Mouse (Mus musculus): Measurements from ENCODE around the gene Ugt1a8.

- TF ChIP-seq CTCF (conservative IDR thresholded peaks at IDR 0.05; ENCODE audit: low read length) (no peak), NANOG (IDR thresholded peaks at IDR 0.05; ENCODE audit: borderline replicate concordance, low read length) (no peak)
Measured at GRCm38 (mm10) chr1:88229566-88229965, 142.0 kb downstream of the Ugt1a8 start.
